Mouse (Mus musculus) embryonic facial prominence, embryonic 14.5 days (tissue): Measurements from ENCODE around the gene Rnf44. TPM values are rescaled to one million over a fixed set of nuclear protein-coding genes. Genes with fewer than 3 reads are reported as not detected.
A peak's percentile ranks its signal among the peaks of the same experiment; 100 is the strongest.

Experiments
- ATAC-seq: fragments of 200-750 bp; cut with Nextera tagmentation; 2 replicates; pipeline ENCODE4 v1.8.0; 2017; ENCODE audit warnings: low read depth, moderate number of reproducible peaks, moderate TSS enrichment
- DNase-seq: peaks from one replicate; pipeline ENCODE4 v3.0.0-alpha.2; 2015; ENCODE audit warnings: low spot score
- H3K27ac ChIP-seq: fragments of 300-500 bp; sonication (generic); replicated peaks from 2 replicates; pipeline ENCODE4 v1.5.1; 2014; ENCODE audit warnings: low read depth, mild to moderate bottlenecking, low read length, moderate library complexity
- H3K27me3 ChIP-seq: fragments of 300-500 bp; sonication (generic); replicated peaks from 2 replicates; pipeline ENCODE4 v1.6.1; 2014; ENCODE audit warnings: low read length; ENCODE audit not compliant: control insufficient read depth, insufficient read depth
- H3K36me3 ChIP-seq: fragments of 300-500 bp; sonication (generic); 2 replicates; pipeline ENCODE4 v1.6.1; 2014; ENCODE audit warnings: low read length, mixed read lengths; ENCODE audit not compliant: control insufficient read depth, insufficient read depth
- H3K4me1 ChIP-seq: fragments of 300-500 bp; sonication (generic); 2 replicates; pipeline ENCODE4 v1.6.1; 2014; ENCODE audit warnings: antibody characterized with exemption, low read length; ENCODE audit not compliant: control insufficient read depth, insufficient read depth
- H3K4me2 ChIP-seq: fragments of 300-500 bp; sonication (generic); 2 replicates; pipeline ENCODE4 v1.6.1; 2014; ENCODE audit warnings: low read depth, mild to moderate bottlenecking, low read length, moderate library complexity, mixed read lengths
- H3K4me3 ChIP-seq: fragments of 300-500 bp; sonication (generic); 2 replicates; pipeline ENCODE4 v1.5.1; 2014; ENCODE audit warnings: low read depth, mild to moderate bottlenecking, low read length
- H3K9ac ChIP-seq: fragments of 300-500 bp; sonication (generic); 2 replicates; pipeline ENCODE4 v1.6.1; 2014; ENCODE audit warnings: low read depth, mild to moderate bottlenecking, low read length, moderate library complexity, mixed read lengths
- H3K9me3 ChIP-seq: fragments of 300-500 bp; sonication (generic); 2 replicates; pipeline ENCODE4 v1.6.1; 2016; ENCODE audit warnings: low read length; ENCODE audit not compliant: control insufficient read depth
- WGBS: fragments of 180-500 bp; shearing (Covaris S2); extraction: QIAGEN DNeasy Blood & Tissue Kit; methylation state at CpG from one replicate; pipeline ENCODE4 v1.1.7; 2014; 5-methylcytosine and 5-hydroxymethylcytosine counted together
- polyA plus RNA-seq: library from polyadenylated mRNA; unstranded; fragments of >200 nt; fragmentation: Nextera tagmentation; extraction: Ambion mirVana; gene quantifications from 2 replicates; pipeline ENCODE4 v1.2.1, GENCODE M21; 2014

The Rnf44 gene
- polyA plus RNA-seq: 50.1 and 56.9 TPM in 2 replicates

DNA sequence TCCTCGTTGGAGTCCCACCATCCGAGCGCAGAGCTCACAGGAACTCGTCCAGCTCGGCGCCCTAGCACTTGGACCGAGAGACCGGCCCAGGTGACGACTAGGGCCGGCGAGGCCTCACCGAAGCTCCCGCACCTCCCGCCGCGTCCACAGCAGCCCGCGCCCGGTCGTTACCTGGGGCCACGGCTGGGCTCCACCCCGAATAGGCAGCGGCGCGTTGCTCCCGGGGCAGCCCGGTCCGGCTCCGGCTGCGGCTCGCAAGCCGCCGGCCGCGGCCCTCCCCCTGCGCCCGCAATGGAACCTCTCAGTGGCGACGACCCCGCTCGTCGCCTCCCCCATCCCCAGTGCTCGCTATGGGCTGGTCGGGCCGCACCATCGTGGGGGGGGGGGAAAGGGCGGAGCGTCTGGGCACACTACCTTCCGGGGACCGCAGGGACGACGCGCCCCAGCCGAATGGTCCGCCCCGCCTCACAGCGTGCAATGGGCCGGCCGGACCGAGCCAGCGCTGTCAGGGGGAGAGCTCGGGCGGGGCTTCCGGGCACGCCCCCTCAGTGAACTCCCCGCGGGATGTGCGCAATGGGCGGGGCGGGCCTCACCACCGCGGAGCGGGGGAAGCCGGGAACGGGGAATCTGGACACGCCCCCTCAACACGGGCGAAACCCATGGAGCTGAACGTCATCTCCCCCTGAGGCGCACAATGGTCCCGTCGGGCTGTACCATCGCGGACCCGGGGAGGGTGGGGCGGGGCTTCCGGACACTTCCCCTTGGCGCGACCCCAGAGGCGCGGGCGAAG is at the start of gene Rnf44:
Gene Rnf44 (minus strand): TSS at position 350 of the 790 bp plus-strand sequence.
- 0% methylated on average over 23 of the region's 92 CpGs for WGBS
- H3K27me3 ChIP-seq: no peaks in the 10 kb centered on the region
- H3K27ac ChIP-seq: peak within 1 kb of the TSS; percentile 85
- H3K4me1 ChIP-seq: peaks cover 17% of the 10 kb centered on the region
- H3K9ac ChIP-seq: peak within 1 kb of the TSS; percentile 94
- ATAC-seq (peak; percentile 99), DNase-seq (peak; percentile 98)
- H3K4me2 ChIP-seq: peak within 1 kb of the TSS; percentile 93
- H3K36me3 ChIP-seq: no peaks in the 10 kb centered on the region
- H3K4me3 ChIP-seq: peak within 1 kb of the TSS; percentile 98
- no peaks in the 10 kb centered on the region for H3K9me3 ChIP-seq

DNA sequence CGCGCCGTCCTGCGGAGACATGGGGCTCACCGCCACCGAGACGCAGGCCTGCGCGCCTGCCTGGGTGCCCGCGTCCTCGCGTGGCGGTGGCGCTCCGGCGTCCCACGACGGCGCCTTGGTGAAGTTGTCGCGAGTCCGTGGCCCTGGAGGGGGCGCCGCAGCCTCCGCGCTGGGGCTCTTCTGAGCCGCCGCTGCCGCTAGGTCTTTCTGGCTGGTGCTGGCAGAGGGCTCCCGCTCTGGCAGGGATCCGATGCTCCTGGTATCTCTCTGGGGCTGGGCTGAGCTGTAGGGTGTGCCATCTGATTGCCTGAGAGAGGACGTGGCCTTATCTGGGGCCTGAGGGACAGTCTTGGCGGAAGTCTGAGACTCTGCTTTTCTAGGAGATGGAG is 44.5 kb upstream of the Rnf44 start:
- ATAC-seq: no peak
- H3K4me3 ChIP-seq: peak overlapping the region; percentile 46
- WGBS: 2% methylated on average over 14 of the region's 34 CpGs
- H3K4me1 ChIP-seq: no peaks in the 10 kb centered on the region
- peaks cover 49% of the 10 kb centered on the region for H3K27me3 ChIP-seq
- H3K9ac ChIP-seq: peak overlapping the region; percentile 52; the same call in 1 of the 2 replicates
- H3K36me3 ChIP-seq: no peaks in the 10 kb centered on the region
- no peak overlapping the region for H3K27ac ChIP-seq
- DNase-seq: no peak
- H3K4me2 ChIP-seq: peak overlapping the region; percentile 75
- H3K9me3 ChIP-seq: no peaks in the 10 kb centered on the region

DNA sequence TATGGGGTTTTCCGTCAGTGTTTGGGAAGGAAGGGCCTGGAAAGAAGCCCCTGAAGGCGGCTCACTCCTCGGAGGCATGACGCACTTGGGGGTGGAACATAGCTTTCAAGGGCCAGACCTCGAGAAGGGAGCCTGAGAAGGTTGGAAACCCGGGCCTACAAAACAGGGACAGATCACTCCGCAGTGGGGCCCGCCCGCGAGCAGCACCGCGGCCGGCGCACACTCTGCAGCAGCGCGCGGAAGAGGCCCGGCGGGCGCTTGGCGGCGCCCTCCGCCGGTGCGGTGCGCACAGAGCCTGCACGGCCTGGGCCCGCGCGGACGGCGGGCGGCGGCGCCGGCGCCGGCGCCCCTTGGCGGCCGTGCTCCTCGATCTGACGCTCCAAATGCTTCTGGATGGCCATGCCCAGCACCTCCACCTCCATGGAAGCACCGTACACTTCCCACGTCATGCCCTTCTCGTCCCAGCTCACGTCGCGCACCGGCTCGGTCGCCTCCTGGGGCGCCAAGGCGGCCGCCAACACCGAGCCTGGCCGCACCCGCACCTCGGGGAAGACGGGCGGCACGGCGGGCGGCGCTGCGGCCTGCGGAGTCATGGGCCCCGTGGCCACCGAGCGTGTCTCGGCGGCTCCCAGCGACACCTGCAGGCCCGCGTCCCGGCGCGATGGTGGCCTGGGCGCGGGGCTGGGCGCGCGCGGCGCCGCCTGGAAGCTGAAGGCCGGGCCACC is 43.9 kb upstream of the Rnf44 start:
- WGBS: 2% methylated on average over 15 of the region's 87 CpGs
- H3K9me3 ChIP-seq: no peaks in the 10 kb centered on the region
- peak; percentile 91 for ATAC-seq
- H3K27me3 ChIP-seq: peaks cover 49% of the 10 kb centered on the region
- DNase-seq: peak; percentile 77
- peak overlapping the region; percentile 52 for H3K9ac ChIP-seq
- peak overlapping the region; percentile 46 for H3K4me3 ChIP-seq
- H3K27ac ChIP-seq: no peak overlapping the region
- no peaks in the 10 kb centered on the region for H3K36me3 ChIP-seq
- peak overlapping the region; percentile 75 for H3K4me2 ChIP-seq
- no peaks in the 10 kb centered on the region for H3K4me1 ChIP-seq

DNA sequence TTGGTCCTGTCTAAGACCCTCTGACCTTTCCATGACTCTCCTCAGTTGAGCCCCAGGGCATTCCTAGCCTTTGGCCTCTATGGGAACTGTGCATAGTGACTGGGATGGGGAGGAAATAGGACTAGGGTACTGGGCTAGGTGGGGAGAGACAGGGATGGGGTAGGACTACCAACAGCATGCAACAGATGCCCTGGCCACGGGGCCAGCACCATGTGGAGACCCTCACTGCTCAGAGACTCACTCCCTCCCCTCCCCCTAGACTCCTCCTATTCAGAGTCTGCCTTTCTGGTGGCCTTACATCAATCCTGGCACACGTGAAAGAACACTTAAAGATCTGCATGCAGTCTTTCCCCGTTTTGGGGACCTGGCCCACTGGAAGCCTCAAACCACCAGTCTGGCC is 43.2 kb upstream of the Rnf44 start:
- 17% methylated on average over 3 of the region's 3 CpGs for WGBS
- ATAC-seq (no peak), DNase-seq (no peak)
- peak overlapping the region; percentile 75 for H3K4me2 ChIP-seq
- H3K36me3 ChIP-seq: no peaks in the 10 kb centered on the region
- H3K27me3 ChIP-seq: peaks cover 49% of the 10 kb centered on the region
- H3K4me1 ChIP-seq: no peaks in the 10 kb centered on the region
- H3K9me3 ChIP-seq: no peaks in the 10 kb centered on the region
- peak overlapping the region; percentile 46 for H3K4me3 ChIP-seq
- H3K27ac ChIP-seq: no peak overlapping the region
- H3K9ac ChIP-seq: peak overlapping the region; percentile 52; the same call in 1 of the 2 replicates

DNA sequence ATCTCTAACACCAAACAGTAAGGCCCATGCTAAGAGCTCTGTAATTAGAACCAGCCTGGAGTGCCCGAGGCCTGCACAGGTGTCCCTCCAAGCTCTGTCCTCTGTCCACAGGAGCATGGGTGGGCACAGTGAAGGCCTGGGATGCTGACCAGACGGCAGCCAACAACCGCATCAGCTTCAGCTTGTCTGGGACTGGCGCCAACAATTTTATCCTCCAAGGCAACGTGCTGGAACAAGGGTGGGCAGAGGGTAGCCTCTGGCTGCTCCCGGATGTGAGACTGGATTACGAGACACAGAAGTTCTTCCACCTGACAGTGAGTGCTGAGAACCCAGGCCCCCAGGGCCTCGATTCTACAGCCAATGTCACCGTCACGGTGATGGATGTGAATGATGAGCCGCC is 32.4 kb upstream of the Rnf44 start:
- no peaks in the 10 kb centered on the region for H3K36me3 ChIP-seq
- no peak overlapping the region for H3K4me3 ChIP-seq
- no peak overlapping the region for H3K9ac ChIP-seq
- DNase-seq (no peak), ATAC-seq (no peak)
- H3K27me3 ChIP-seq: no peaks in the 10 kb centered on the region
- 60% methylated on average over 11 of the region's 11 CpGs for WGBS
- H3K4me2 ChIP-seq: no peak overlapping the region
- H3K27ac ChIP-seq: no peak overlapping the region
- 0 out of 2 replicates have a peak, but pooled peaks cover 3% of the 10 kb centered on the region for H3K9me3 ChIP-seq
- H3K4me1 ChIP-seq: no peaks in the 10 kb centered on the region

DNA sequence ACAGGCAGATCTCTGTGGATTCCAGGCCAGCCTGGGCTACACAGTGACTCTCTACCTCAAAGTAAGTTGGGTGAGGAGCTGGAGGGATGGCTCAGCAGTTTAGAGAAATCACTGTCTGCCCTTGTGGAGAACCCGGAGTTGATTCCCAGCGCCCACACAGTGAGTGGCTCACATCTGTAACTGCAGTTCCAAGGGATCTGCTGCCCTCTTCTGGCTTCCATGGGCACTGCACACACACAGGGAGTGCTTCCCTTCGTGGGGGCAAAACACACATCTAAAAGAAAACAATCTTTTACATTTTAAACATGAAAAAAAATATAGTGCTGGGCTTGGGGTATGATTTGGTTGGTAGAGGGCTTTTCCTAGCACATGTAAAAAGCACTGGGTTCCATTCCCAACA is 29.4 kb upstream of the Rnf44 start:
- no peaks in the 10 kb centered on the region for H3K4me1 ChIP-seq
- H3K9ac ChIP-seq: no peak overlapping the region
- DNase-seq: no peak
- no peaks in the 10 kb centered on the region for H3K27me3 ChIP-seq
- WGBS: 92% methylated on average over 3 of the region's 3 CpGs
- no peak for ATAC-seq
- H3K9me3 ChIP-seq: 0 out of 2 replicates have a peak, but pooled peaks cover 3% of the 10 kb centered on the region
- no peak overlapping the region for H3K27ac ChIP-seq
- no peaks in the 10 kb centered on the region for H3K36me3 ChIP-seq
- H3K4me3 ChIP-seq: no peak overlapping the region
- H3K4me2 ChIP-seq: no peak overlapping the region

DNA sequence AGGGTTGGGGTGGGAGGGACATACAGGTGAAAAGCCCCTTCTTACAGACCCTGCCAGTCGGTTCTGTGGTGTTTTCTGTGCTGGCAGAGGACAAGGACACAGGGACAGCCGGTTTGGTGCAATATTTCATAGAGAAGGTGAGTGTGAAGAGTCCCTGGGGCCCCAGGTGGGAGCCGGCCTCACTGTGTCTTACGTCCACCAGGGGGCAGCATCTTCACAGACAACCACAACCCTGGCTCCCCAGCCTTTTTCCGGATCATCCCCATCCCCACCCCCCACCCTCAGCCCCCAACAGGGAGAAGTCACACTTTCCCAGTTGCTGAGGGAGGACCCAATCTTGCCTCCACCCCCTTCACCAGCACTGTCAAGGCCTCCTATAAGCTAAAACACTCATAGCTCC is 23.2 kb upstream of the Rnf44 start:
- no peaks in the 10 kb centered on the region for H3K4me1 ChIP-seq
- H3K9ac ChIP-seq: no peak overlapping the region
- H3K27me3 ChIP-seq: no peaks in the 10 kb centered on the region
- ATAC-seq (0 out of 2 replicates have a peak, but pooled peaks have one; percentile 44), DNase-seq (peak; percentile 26)
- H3K9me3 ChIP-seq: no peaks in the 10 kb centered on the region
- H3K27ac ChIP-seq: no peak overlapping the region
- 0% methylated on average over 5 of the region's 5 CpGs for WGBS
- H3K4me3 ChIP-seq: no peak overlapping the region
- no peak overlapping the region for H3K4me2 ChIP-seq
- no peaks in the 10 kb centered on the region for H3K36me3 ChIP-seq

DNA sequence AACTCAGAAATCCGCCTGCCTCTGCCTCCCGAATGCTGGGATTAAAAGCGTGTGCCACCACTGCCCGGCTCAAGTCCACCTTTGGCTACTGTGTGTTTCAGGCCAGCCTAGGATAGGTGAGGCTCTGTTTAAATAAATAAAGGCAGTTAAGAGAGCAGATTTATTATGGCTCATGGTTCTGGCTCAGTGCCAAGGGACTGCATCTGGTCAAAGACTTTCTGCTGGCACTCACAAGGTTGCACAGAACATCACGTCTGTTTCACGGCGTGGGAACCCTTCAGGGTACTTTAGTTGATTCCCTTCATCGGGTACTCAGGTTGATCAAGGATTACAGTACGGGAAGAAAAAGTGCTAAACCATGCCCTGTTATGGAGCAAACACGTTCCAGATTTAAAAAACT is 21.3 kb upstream of the Rnf44 start:
- Histone ChIP-seq H3K9me3 (no peaks in the 10 kb centered on the region), H3K27me3 (no peaks in the 10 kb centered on the region), H3K4me2 (no peak overlapping the region), H3K4me1 (no peaks in the 10 kb centered on the region), H3K27ac (no peak overlapping the region), H3K4me3 (no peak overlapping the region), H3K36me3 (no peaks in the 10 kb centered on the region), H3K9ac (no peak overlapping the region)
- WGBS: 67% methylated on average over 10 of the region's 10 CpGs
- DNase-seq: no peak
- no peak for ATAC-seq
